Mouse (Mus musculus): Measurements from ENCODE around the gene Gdi1. TPM values are rescaled to one million over a fixed set of nuclear protein-coding genes. Genes with fewer than 3 reads are reported as not detected.

Gdi1 gene
- polyA plus RNA-seq (2015; fragmentation: Nextera tagmentation; extraction: Ambion mirVana): 75.8 and 79.3 TPM in 2 replicates

- Histone ChIP-seq H3K9me3 (ENCODE audit: control insufficient read depth, low read length) (no peaks in the 10 kb centered on the region), H3K4me3 (ENCODE audit: low read depth, low read length) (peak within 1 kb of the TSS; percentile 51), H3K27me3 (ENCODE audit: control insufficient read depth, insufficient read depth, low read length) (no peaks in the 10 kb centered on the region), H3K36me3 (ENCODE audit: control insufficient read depth, insufficient read depth, low read length) (no peaks in the 10 kb centered on the region), H3K9ac (ENCODE audit: low read length) (peak within 1 kb of the TSS; percentile 50), H3K4me1 (replicated peaks; ENCODE audit: control insufficient read depth, insufficient read depth) (no peaks in the 10 kb centered on the region), H3K27ac (replicated peaks) (peak within 1 kb of the TSS; percentile 79), H3K4me2 (replicated peaks; ENCODE audit: low read depth) (peak within 1 kb of the TSS; percentile 56)
- ATAC-seq (ENCODE audit: low FRiP score, low TSS enrichment) (peak; percentile 92), DNase-seq (ENCODE audit: low spot score) (peak; percentile 83)
- 16% methylated on average over 34 of the region's 41 CpGs for WGBS
- TF ChIP-seq CTCF (IDR thresholded peaks at IDR 0.05; ENCODE audit: low read depth) (peak; percentile 59), EP300 (optimal IDR thresholded peaks at IDR 0.05) (peak; percentile 76)
These were observed at the start of gene Gdi1 for GRCm38 (mm10) chrX:74304867-74305700. TSS of gene Gdi1 (plus strand) at chrX:74304998.

- WGBS: 88% methylated on average over 3 of the region's 3 CpGs
- no peak for TF ChIP-seq CTCF (IDR thresholded peaks at IDR 0.05; ENCODE audit: low read depth)
- TF ChIP-seq EP300 (optimal IDR thresholded peaks at IDR 0.05): no peak
- no peaks in the 10 kb centered on the region for H3K36me3 ChIP-seq (ENCODE audit: control insufficient read depth, insufficient read depth, low read length)
These were observed 47.1 kb upstream of the Gdi1 start for GRCm38 (mm10) chrX:74257746-74258145.

GRCm38 (mm10) chrX:74269736-74270061, 35.1 kb upstream of the Gdi1 start:
- H3K36me3 ChIP-seq (ENCODE audit: control insufficient read depth, insufficient read depth, low read length): peaks cover 3% of the 10 kb centered on the region; the same call in 1 of the 2 replicates
- DNase-seq (ENCODE audit: low spot score) (peak; percentile 18), ATAC-seq (ENCODE audit: low FRiP score, low TSS enrichment) (peak; percentile 54)
- no peaks in the 10 kb centered on the region for H3K27me3 ChIP-seq (ENCODE audit: control insufficient read depth, insufficient read depth, low read length)
- peak overlapping the region; percentile 42 for H3K4me2 ChIP-seq (replicated peaks; ENCODE audit: low read depth)
- TF ChIP-seq EP300 (optimal IDR thresholded peaks at IDR 0.05) (no peak), CTCF (IDR thresholded peaks at IDR 0.05; ENCODE audit: low read depth) (no peak)
- H3K27ac ChIP-seq (replicated peaks): peak overlapping the region; percentile 94
- H3K9me3 ChIP-seq (ENCODE audit: control insufficient read depth, low read length): no peaks in the 10 kb centered on the region
- H3K4me3 ChIP-seq (ENCODE audit: low read depth, low read length): peak overlapping the region; percentile 32
- no peaks in the 10 kb centered on the region for H3K4me1 ChIP-seq (replicated peaks; ENCODE audit: control insufficient read depth, insufficient read depth)
- H3K9ac ChIP-seq (ENCODE audit: low read length): peak overlapping the region; percentile 41
- 34% methylated on average over 3 of the region's 3 CpGs for WGBS

More at GRCm38 (mm10) chrX:74257746-74258145, 47.1 kb upstream of the Gdi1 start:
- H3K9ac ChIP-seq (ENCODE audit: low read length): no peak overlapping the region
- no peak for ATAC-seq (ENCODE audit: low FRiP score, low TSS enrichment)
- no peaks in the 10 kb centered on the region for H3K4me1 ChIP-seq (replicated peaks; ENCODE audit: control insufficient read depth, insufficient read depth)
- H3K27ac ChIP-seq (replicated peaks): no peak overlapping the region
- no peak overlapping the region for H3K4me2 ChIP-seq (replicated peaks; ENCODE audit: low read depth)
- DNase-seq (ENCODE audit: low spot score): no peak
- H3K4me3 ChIP-seq (ENCODE audit: low read depth, low read length): no peak overlapping the region
- H3K9me3 ChIP-seq (ENCODE audit: control insufficient read depth, low read length): no peaks in the 10 kb centered on the region
- no peaks in the 10 kb centered on the region for H3K27me3 ChIP-seq (ENCODE audit: control insufficient read depth, insufficient read depth, low read length)

GRCm38 (mm10) chrX:74270062-74270901, 34.5 kb upstream of the Gdi1 start, which contains the start of gene Rpl10:
TSS of gene Rpl10 (plus strand) at chrX:74270812.
- peaks cover 3% of the 10 kb centered on the region; the same call in 1 of the 2 replicates for H3K36me3 ChIP-seq (ENCODE audit: control insufficient read depth, insufficient read depth, low read length)
- ATAC-seq (ENCODE audit: low FRiP score, low TSS enrichment) (peak; percentile 94), DNase-seq (ENCODE audit: low spot score) (peak; percentile 91)
- peak within 1 kb of the TSS; percentile 53 for H3K4me2 ChIP-seq (replicated peaks; ENCODE audit: low read depth)
- peak within 1 kb of the TSS; percentile 72 for H3K9ac ChIP-seq (ENCODE audit: low read length)
- TF ChIP-seq EP300 (optimal IDR thresholded peaks at IDR 0.05): peak; percentile 20
- peak; percentile 63 for TF ChIP-seq CTCF (IDR thresholded peaks at IDR 0.05; ENCODE audit: low read depth)
- H3K27ac ChIP-seq (replicated peaks): peak within 1 kb of the TSS; percentile 94
- H3K4me1 ChIP-seq (replicated peaks; ENCODE audit: control insufficient read depth, insufficient read depth): no peaks in the 10 kb centered on the region
- WGBS: 16% methylated on average over 42 of the region's 42 CpGs
- peak within 1 kb of the TSS; percentile 51 for H3K4me3 ChIP-seq (ENCODE audit: low read depth, low read length)
- H3K9me3 ChIP-seq (ENCODE audit: control insufficient read depth, low read length): no peaks in the 10 kb centered on the region
- H3K27me3 ChIP-seq (ENCODE audit: control insufficient read depth, insufficient read depth, low read length): no peaks in the 10 kb centered on the region

GRCm38 (mm10) chrX:74270902-74271551, 33.8 kb upstream of the Gdi1 start:
- peaks cover 3% of the 10 kb centered on the region; the same call in 1 of the 2 replicates for H3K36me3 ChIP-seq (ENCODE audit: control insufficient read depth, insufficient read depth, low read length)

More at GRCm38 (mm10) chrX:74270902-74271551, 33.8 kb upstream of the Gdi1 start:
- peak; percentile 39 for DNase-seq (ENCODE audit: low spot score)
- no peaks in the 10 kb centered on the region for H3K4me1 ChIP-seq (replicated peaks; ENCODE audit: control insufficient read depth, insufficient read depth)
- no peaks in the 10 kb centered on the region for H3K9me3 ChIP-seq (ENCODE audit: control insufficient read depth, low read length)
- H3K4me3 ChIP-seq (ENCODE audit: low read depth, low read length): peak overlapping the region; percentile 51
- H3K27ac ChIP-seq (replicated peaks): peak overlapping the region; percentile 82
- no peak for TF ChIP-seq EP300 (optimal IDR thresholded peaks at IDR 0.05)
- TF ChIP-seq CTCF (IDR thresholded peaks at IDR 0.05; ENCODE audit: low read depth): peak; percentile 4; the same call in 1 of the 2 replicates
- WGBS: 12% methylated on average over 27 of the region's 27 CpGs
- no peaks in the 10 kb centered on the region for H3K27me3 ChIP-seq (ENCODE audit: control insufficient read depth, insufficient read depth, low read length)
- H3K4me2 ChIP-seq (replicated peaks; ENCODE audit: low read depth): peak overlapping the region; percentile 53
- peak overlapping the region; percentile 72 for H3K9ac ChIP-seq (ENCODE audit: low read length)
- no peak for ATAC-seq (ENCODE audit: low FRiP score, low TSS enrichment)

Data from stomach, postnatal 0 days (tissue).